Mouse (Mus musculus) thymus, adult 2 months (tissue): ENCODE measurements around the gene Sp9. TPM values are rescaled to one million over a fixed set of nuclear protein-coding genes. Genes with fewer than 3 reads are reported as not detected.

Source experiments
- DNase-seq: peaks from one replicate; pipeline ENCODE4 v3.0.0; 2021
- H3K27ac ChIP-seq: fragments of 200-500 bp; 2 replicates; pipeline ENCODE4 v1.5.1; 2012; ENCODE audit warnings: low read length, control low read depth; ENCODE audit not compliant: control insufficient read depth, insufficient read depth
- H3K27me3 ChIP-seq: fragments of 200-500 bp; 2 replicates; pipeline ENCODE4 v1.6.1; 2012; ENCODE audit warnings: mild to moderate bottlenecking, low read length, moderate library complexity, mixed read lengths; ENCODE audit not compliant: control insufficient read depth, insufficient read depth
- H3K36me3 ChIP-seq: fragments of 200-500 bp; 2 replicates; pipeline ENCODE4 v1.6.1; 2012; ENCODE audit warnings: mild to moderate bottlenecking, low read length, moderate library complexity; ENCODE audit not compliant: control insufficient read depth, insufficient read depth
- H3K4me1 ChIP-seq: fragments of 200-500 bp; replicated peaks from 2 replicates; pipeline ENCODE4 v1.6.1; 2012; ENCODE audit warnings: low read length; ENCODE audit not compliant: control insufficient read depth, insufficient read depth
- H3K4me3 ChIP-seq: fragments of 200-500 bp; 2 replicates; pipeline ENCODE4 v1.5.1; 2012; ENCODE audit warnings: mild to moderate bottlenecking, low read length, control low read depth, moderate library complexity; ENCODE audit not compliant: control insufficient read depth, insufficient read depth
- CTCF ChIP-seq: fragments of 200-500 bp; IDR thresholded peaks from 2 replicates; pipeline ENCODE4 v1.5.1; 2012; ENCODE audit warnings: mild to moderate bottlenecking, control low read depth, low read length, moderate library complexity, borderline replicate concordance; ENCODE audit not compliant: control insufficient read depth, poor library complexity, insufficient read depth; ENCODE audit errors: extremely low read depth
- POLR2A ChIP-seq: fragments of 200-500 bp; IDR thresholded peaks from 2 replicates; pipeline ENCODE4 v1.6.1; 2012; ENCODE audit warnings: mild to moderate bottlenecking, low read length, control low read depth, moderate library complexity; ENCODE audit not compliant: control insufficient read depth, poor library complexity, insufficient read depth; ENCODE audit errors: extremely low read depth
- WGBS: fragments of 180-500 bp; shearing (Covaris S2); methylation state at CpG from one replicate; pipeline ENCODE4 v1.1.7; 2018; 5-methylcytosine and 5-hydroxymethylcytosine counted together
- polyA plus RNA-seq: library from polyadenylated mRNA; depleted of rRNA; stranded (reverse); fragments of >200 nt; gene quantifications from 2 replicates; pipeline ENCODE4 v1.2.3, GENCODE M21; 2012

Sp9 gene
- polyA plus RNA-seq, 1 experiment, result not detected

- Histone ChIP-seq H3K4me1 (peaks cover 4% of the 10 kb centered on the region; the same call in 1 of the 2 replicates), H3K4me3 (no peak overlapping the region), H3K36me3 (peaks cover 28% of the 10 kb centered on the region), H3K27me3 (peaks cover 6% of the 10 kb centered on the region; the same call in 1 of the 2 replicates), H3K27ac (no peak overlapping the region)
- TF ChIP-seq CTCF, result no peak
- TF ChIP-seq POLR2A, result no peak
- DNase-seq, result no peak
- 29% methylated on average over 2 of the region's 2 CpGs for WGBS
These were observed 13.9 kb downstream of the Sp9 start for GRCm38 (mm10) chr2:73285630-73286029.

GRCm38 (mm10) chr2:73291130-73291529 lies 19.4 kb downstream of the Sp9 start:
- WGBS, result 96% methylated on average over 4 of the region's 4 CpGs
- Histone ChIP-seq H3K27ac (no peak overlapping the region), H3K4me3 (no peak overlapping the region), H3K27me3 (no peaks in the 10 kb centered on the region), H3K36me3 (peaks cover 45% of the 10 kb centered on the region), H3K4me1 (no peaks in the 10 kb centered on the region)
- TF ChIP-seq POLR2A (no peak), CTCF (no peak)
- no peak for DNase-seq

- H3K27ac ChIP-seq, result no peak overlapping the region
- no peaks in the 10 kb centered on the region for H3K4me1 ChIP-seq
- no peak overlapping the region for H3K4me3 ChIP-seq
- H3K36me3 ChIP-seq, result peaks cover 45% of the 10 kb centered on the region
- no peaks in the 10 kb centered on the region for H3K27me3 ChIP-seq
- no peak for DNase-seq
- 94% methylated on average over 7 of the region's 7 CpGs for WGBS
- no peak for TF ChIP-seq POLR2A
- no peak for TF ChIP-seq CTCF
These were observed 23.3 kb downstream of the Sp9 start for GRCm38 (mm10) chr2:73295023-73295422.

GRCm38 (mm10) chr2:73298154-73298553 lies 26.4 kb downstream of the Sp9 start:
- peaks cover 47% of the 10 kb centered on the region for H3K36me3 ChIP-seq
- no peak for TF ChIP-seq POLR2A
- TF ChIP-seq CTCF, result no peak
- WGBS, result 96% methylated on average over 7 of the region's 7 CpGs
- H3K4me1 ChIP-seq, result no peaks in the 10 kb centered on the region
- no peak for DNase-seq
- H3K4me3 ChIP-seq, result no peak overlapping the region
- no peaks in the 10 kb centered on the region for H3K27me3 ChIP-seq
- H3K27ac ChIP-seq, result no peak overlapping the region

- no peak overlapping the region for H3K27ac ChIP-seq
- H3K4me1 ChIP-seq, result no peaks in the 10 kb centered on the region
- H3K27me3 ChIP-seq, result no peaks in the 10 kb centered on the region
- H3K4me3 ChIP-seq, result no peak overlapping the region
- TF ChIP-seq POLR2A (no peak), CTCF (no peak)
- no peak for DNase-seq
- 95% methylated on average over 3 of the region's 3 CpGs for WGBS
- peaks cover 50% of the 10 kb centered on the region for H3K36me3 ChIP-seq
These were observed 27.1 kb downstream of the Sp9 start for GRCm38 (mm10) chr2:73298841-73299240.

GRCm38 (mm10) chr2:73301979-73302378 lies 30.3 kb downstream of the Sp9 start:
- no peak for DNase-seq
- peaks cover 66% of the 10 kb centered on the region for H3K36me3 ChIP-seq
- WGBS, result 100% methylated on average over 1 of the region's 1 CpGs
- H3K27ac ChIP-seq, result no peak overlapping the region
- no peaks in the 10 kb centered on the region for H3K4me1 ChIP-seq
- no peak for TF ChIP-seq POLR2A
- TF ChIP-seq CTCF, result no peak
- no peaks in the 10 kb centered on the region for H3K27me3 ChIP-seq
- H3K4me3 ChIP-seq, result no peak overlapping the region

- 98% methylated on average over 9 of the region's 9 CpGs for WGBS
- Histone ChIP-seq H3K27ac (no peak overlapping the region), H3K4me3 (no peak overlapping the region), H3K27me3 (no peaks in the 10 kb centered on the region), H3K36me3 (peaks cover 66% of the 10 kb centered on the region), H3K4me1 (no peaks in the 10 kb centered on the region)
- DNase-seq, result no peak
- TF ChIP-seq CTCF, result no peak
- TF ChIP-seq POLR2A, result no peak
These were observed 31.0 kb downstream of the Sp9 start for GRCm38 (mm10) chr2:73302722-73303121.
